Mouse (Mus musculus) stomach, embryonic 16.5 days (tissue): ENCODE measurements around the gene Fry. TPM values are rescaled to one million over a fixed set of nuclear protein-coding genes. Genes with fewer than 3 reads are reported as not detected.

Source experiments
- ATAC-seq: fragments of 200-750 bp; cut with Nextera tagmentation; 2 replicates; pipeline ENCODE4 v1.8.0; 2017; ENCODE audit warnings: moderate number of reproducible peaks, moderate TSS enrichment; ENCODE audit not compliant: insufficient read depth, low FRiP score
- H3K27ac ChIP-seq: fragments of 300-500 bp; sonication (generic); 2 replicates; pipeline ENCODE4 v1.5.1; 2014; ENCODE audit warnings: low read length
- H3K27me3 ChIP-seq: fragments of 300-500 bp; sonication (generic); 2 replicates; pipeline ENCODE4 v1.6.1; 2014; ENCODE audit warnings: low read length, control low read depth, mixed read lengths; ENCODE audit not compliant: control insufficient read depth, insufficient read depth
- H3K36me3 ChIP-seq: fragments of 300-500 bp; sonication (generic); 2 replicates; pipeline ENCODE4 v1.6.1; 2014; ENCODE audit warnings: low read length; ENCODE audit not compliant: control insufficient read depth, insufficient read depth
- H3K4me1 ChIP-seq: fragments of 300-500 bp; sonication (generic); 2 replicates; pipeline ENCODE4 v1.6.1; 2014; ENCODE audit warnings: low read length, control low read depth, mixed read lengths; ENCODE audit not compliant: control insufficient read depth, insufficient read depth
- H3K4me2 ChIP-seq: fragments of 300-500 bp; sonication (generic); 2 replicates; pipeline ENCODE4 v1.6.1; 2014; ENCODE audit warnings: low read depth, low read length, mixed read lengths
- H3K4me3 ChIP-seq: fragments of 300-500 bp; sonication (generic); replicated peaks from 2 replicates; pipeline ENCODE4 v1.5.1; 2014; ENCODE audit warnings: mild to moderate bottlenecking, low read length
- H3K9ac ChIP-seq: fragments of 300-500 bp; sonication (generic); 2 replicates; pipeline ENCODE4 v1.6.1; 2014; ENCODE audit warnings: low read length
- H3K9me3 ChIP-seq: fragments of 300-500 bp; sonication (generic); replicated peaks from 2 replicates; pipeline ENCODE4 v1.6.1; 2016; ENCODE audit warnings: low read length, control low read depth; ENCODE audit not compliant: control insufficient read depth
- WGBS: fragments of 180-500 bp; shearing (Covaris S2); extraction: QIAGEN DNeasy Blood & Tissue Kit; methylation state at CpG from one replicate; pipeline ENCODE4 v1.1.7; 2014; 5-methylcytosine and 5-hydroxymethylcytosine counted together
- polyA plus RNA-seq: library from polyadenylated mRNA; unstranded; fragments of >200 nt; fragmentation: Nextera tagmentation; extraction: Ambion mirVana; gene quantifications from 2 replicates; pipeline ENCODE4 v1.2.1, GENCODE M21; 2015

Gene Fry
- polyA plus RNA-seq, 1 experiment from 2014 or later = 10.8 TPM

DNA sequence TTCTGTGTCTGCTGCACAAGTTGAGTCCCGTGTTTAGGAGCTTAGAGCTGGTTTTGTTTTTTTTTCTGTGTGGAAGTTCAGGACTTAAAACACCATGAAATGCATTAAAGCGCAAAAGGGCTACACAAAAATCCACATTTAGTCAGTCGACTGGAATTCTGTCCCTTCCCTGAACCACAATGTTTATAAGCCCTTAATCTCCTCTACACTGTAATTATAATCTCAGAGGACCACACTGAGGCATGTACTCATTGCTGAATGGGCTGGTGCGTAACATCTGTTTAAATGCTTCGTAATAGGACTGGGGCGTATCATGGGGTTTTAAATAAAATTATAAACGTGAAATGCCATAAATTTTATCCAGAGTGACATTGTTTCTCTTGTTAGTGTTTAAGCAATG, 89.6 kb downstream of the Fry start:
- peak overlapping the region; percentile 7; the same call in 1 of the 2 replicates for H3K27ac ChIP-seq
- H3K9me3 ChIP-seq = peaks cover 4% of the 10 kb centered on the region; the same call in 1 of the 2 replicates
- H3K4me1 ChIP-seq = peaks cover 7% of the 10 kb centered on the region
- no peaks in the 10 kb centered on the region for H3K27me3 ChIP-seq
- peak overlapping the region; percentile 26 for H3K4me3 ChIP-seq
- peak overlapping the region; percentile 46 for H3K4me2 ChIP-seq
- H3K36me3 ChIP-seq = no peaks in the 10 kb centered on the region
- WGBS = 31% methylated on average over 7 of the region's 7 CpGs
- ATAC-seq = no peak
- peak overlapping the region; percentile 6; the same call in 1 of the 2 replicates for H3K9ac ChIP-seq

DNA sequence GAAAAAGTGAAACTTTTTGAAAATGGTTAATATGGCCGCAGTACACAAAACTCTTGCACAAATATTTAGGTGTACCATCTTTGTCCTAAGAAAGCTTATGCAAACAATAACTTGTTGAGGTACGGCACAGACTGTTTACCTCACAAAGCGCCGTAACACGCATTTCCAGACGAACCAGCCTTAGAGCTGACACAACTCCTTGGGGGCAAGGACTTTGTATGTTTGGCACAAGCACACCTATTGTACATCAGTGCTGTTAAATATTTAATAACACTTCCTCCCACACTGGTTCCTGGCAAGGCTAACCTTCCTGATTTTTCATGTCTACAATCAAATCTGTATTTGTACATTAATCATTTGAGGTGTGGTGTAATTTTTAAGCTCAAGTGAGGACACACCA, 95.6 kb downstream of the Fry start:
- Histone ChIP-seq H3K9ac (no peak overlapping the region), H3K4me2 (peak overlapping the region; percentile 26), H3K4me3 (no peak overlapping the region), H3K4me1 (peaks cover 15% of the 10 kb centered on the region), H3K9me3 (no peaks in the 10 kb centered on the region), H3K36me3 (no peaks in the 10 kb centered on the region), H3K27ac (peak overlapping the region; percentile 67; the same call in 1 of the 2 replicates), H3K27me3 (no peaks in the 10 kb centered on the region)
- 54% methylated on average over 6 of the region's 6 CpGs for WGBS
- 0 out of 2 replicates have a peak, but pooled peaks have one; percentile 44 for ATAC-seq

DNA sequence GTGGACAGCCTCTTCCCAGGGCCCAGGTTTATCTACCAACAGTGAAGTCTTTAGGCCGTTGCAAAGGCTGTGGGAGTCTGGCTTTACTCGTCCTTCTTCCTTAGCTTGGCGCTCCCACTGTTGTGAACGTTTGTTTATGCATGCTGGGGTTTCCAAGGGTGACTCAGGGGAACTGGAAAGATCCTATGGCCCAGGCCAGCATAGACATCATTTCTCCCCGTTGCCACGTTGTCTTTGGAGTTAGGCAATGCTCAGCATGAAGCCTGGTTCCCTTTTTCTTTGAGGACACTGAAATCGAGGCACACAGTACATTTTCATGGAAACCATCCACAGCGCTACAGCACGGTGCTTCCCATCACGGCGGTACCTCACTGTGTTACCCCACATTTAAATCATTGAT, 97.6 kb downstream of the Fry start:
- no peak overlapping the region for H3K4me3 ChIP-seq
- no peaks in the 10 kb centered on the region for H3K9me3 ChIP-seq
- H3K4me1 ChIP-seq = peaks cover 15% of the 10 kb centered on the region
- H3K4me2 ChIP-seq = no peak overlapping the region
- no peak overlapping the region for H3K9ac ChIP-seq
- H3K36me3 ChIP-seq = no peaks in the 10 kb centered on the region
- H3K27ac ChIP-seq = no peak overlapping the region; the same call in 1 of the 2 replicates
- WGBS = 61% methylated on average over 11 of the region's 11 CpGs
- ATAC-seq = no peak
- H3K27me3 ChIP-seq = no peaks in the 10 kb centered on the region

DNA sequence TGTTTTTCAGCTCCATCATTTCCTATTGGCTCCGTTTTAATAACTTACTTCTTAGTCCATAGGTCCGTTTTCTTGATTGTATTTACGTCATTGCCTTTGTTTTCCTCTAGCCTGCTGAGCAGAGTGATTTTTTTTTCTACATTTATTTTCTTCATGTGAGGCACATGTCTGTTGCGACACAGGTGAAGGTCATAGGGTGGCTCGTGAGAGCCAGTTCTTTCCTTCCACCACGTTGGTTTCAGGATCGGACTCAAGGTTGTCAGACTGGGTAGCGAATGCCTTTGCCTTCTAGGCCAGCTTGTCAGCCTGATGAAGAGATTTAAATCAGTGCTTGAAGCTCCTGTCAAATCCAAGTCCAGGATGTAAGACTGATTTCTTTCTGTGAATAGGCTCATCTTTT, 101.0 kb downstream of the Fry start:
- ATAC-seq = no peak
- Histone ChIP-seq H3K4me1 (peaks cover 8% of the 10 kb centered on the region; the same call in 1 of the 2 replicates), H3K9ac (no peak overlapping the region), H3K27ac (no peak overlapping the region), H3K27me3 (no peaks in the 10 kb centered on the region), H3K9me3 (no peaks in the 10 kb centered on the region), H3K4me3 (no peak overlapping the region), H3K36me3 (no peaks in the 10 kb centered on the region), H3K4me2 (no peak overlapping the region)
- WGBS = 82% methylated on average over 8 of the region's 8 CpGs

DNA sequence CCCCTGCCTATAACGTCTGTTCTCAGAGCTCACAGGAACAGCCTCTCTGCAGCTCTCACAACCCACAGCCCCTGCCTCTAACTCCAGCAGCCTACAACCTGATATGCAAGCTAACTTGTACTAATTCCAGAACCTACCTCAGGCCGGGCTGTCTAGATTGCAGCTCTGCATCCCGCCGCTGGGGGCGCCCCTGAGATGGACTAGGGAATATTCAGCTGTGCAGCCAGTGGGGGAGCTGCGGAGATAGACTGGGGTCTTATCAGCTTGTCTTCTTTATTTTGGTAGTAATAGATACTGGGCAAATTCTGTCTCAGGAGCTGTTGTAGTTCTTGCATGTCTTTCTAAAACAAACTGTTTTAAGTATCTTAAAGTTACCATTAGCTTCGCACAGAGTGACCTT, 101.9 kb downstream of the Fry start:
- no peaks in the 10 kb centered on the region for H3K27me3 ChIP-seq
- WGBS = 43% methylated on average over 7 of the region's 7 CpGs
- no peaks in the 10 kb centered on the region for H3K36me3 ChIP-seq
- H3K4me1 ChIP-seq = peaks cover 5% of the 10 kb centered on the region; the same call in 1 of the 2 replicates
- no peak for ATAC-seq
- H3K4me3 ChIP-seq = no peak overlapping the region
- H3K4me2 ChIP-seq = no peak overlapping the region
- H3K9ac ChIP-seq = no peak overlapping the region
- no peaks in the 10 kb centered on the region for H3K9me3 ChIP-seq
- no peak overlapping the region for H3K27ac ChIP-seq

DNA sequence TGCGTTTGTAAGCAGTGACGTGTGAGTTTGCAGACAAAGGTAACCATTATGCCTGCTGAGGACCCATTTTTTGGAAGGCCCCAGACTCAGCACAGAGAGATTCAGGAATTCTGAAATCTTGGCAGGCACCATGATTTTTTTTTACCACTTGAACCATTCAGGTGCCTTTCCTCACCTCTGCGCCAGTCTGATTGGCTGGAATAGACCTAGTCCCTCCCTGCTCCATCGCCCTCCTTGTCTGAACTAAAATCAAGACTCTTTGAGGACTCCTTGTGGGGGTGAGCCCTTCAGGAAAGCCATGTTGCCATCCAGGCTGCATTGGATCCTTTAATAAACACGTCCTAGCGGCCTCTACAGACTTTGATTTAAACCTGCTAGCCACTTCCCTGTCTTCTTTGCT, 103.4 kb downstream of the Fry start:
- H3K9me3 ChIP-seq = no peaks in the 10 kb centered on the region
- H3K4me3 ChIP-seq = no peak overlapping the region
- ATAC-seq = no peak
- no peaks in the 10 kb centered on the region for H3K27me3 ChIP-seq
- no peaks in the 10 kb centered on the region for H3K4me1 ChIP-seq
- H3K36me3 ChIP-seq = no peaks in the 10 kb centered on the region
- H3K9ac ChIP-seq = no peak overlapping the region
- no peak overlapping the region for H3K27ac ChIP-seq
- WGBS = 81% methylated on average over 6 of the region's 6 CpGs
- H3K4me2 ChIP-seq = no peak overlapping the region

DNA sequence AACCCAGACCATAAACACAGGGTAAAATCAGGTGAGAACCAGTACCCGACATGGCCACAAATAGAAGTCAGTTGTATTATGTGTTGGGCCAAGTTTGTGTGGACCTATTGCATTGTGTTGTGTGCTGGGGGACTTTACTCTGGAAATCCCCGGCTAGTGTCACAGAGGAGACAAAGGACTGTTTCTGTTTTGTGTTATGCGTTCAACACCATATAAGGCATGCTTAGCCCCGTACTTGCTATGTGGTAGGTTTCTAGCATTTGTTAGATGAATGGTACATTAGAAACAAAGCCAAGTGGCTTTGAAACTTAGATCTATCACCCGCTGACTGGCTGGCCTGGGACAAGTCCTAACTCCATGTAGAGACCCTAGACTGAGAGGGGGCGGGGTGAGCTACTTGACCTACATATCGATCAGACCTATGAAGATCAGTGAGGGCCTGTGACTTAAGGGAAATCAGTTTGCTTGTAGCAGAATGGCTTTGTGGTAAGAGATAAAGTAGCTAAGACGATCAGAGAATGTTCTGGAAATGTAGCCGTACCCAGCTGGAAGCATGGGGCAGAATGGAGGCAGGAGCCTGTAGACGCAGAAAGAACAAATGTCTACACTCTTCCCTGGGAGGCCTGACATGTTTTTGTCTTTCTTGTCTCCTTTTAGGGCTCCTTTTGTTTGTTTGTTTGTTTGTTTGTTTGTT, 105.2 kb downstream of the Fry start:
- 84% methylated on average over 10 of the region's 10 CpGs for WGBS
- no peak for ATAC-seq
- H3K9ac ChIP-seq = no peak overlapping the region

DNA sequence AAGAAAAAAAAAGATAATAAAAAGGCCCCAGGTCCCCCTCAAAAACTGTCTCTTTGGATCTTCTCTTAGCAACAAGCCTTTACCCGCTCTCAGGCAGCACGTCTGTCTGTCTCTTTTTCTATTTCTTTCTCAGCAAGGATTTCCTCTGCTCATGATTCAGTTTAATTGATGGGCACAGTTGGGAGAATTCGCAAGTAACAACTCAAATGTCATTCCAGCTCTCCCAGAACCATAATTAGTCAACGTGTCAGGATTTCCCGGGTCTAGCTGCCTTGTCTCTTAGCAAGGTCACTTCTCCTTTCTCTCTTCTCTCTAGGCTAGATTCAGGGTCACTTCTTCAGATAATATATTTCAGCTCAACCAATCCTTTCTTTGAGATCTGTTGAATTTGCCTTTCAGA, 110.6 kb downstream of the Fry start:
- WGBS = 61% methylated on average over 5 of the region's 5 CpGs
- Histone ChIP-seq H3K4me1 (peaks cover 4% of the 10 kb centered on the region; the same call in 1 of the 2 replicates), H3K27me3 (no peaks in the 10 kb centered on the region), H3K4me2 (no peak overlapping the region), H3K9me3 (0 out of 2 replicates have a peak, but pooled peaks cover 3% of the 10 kb centered on the region), H3K9ac (no peak overlapping the region), H3K36me3 (no peaks in the 10 kb centered on the region), H3K4me3 (no peak overlapping the region), H3K27ac (no peak overlapping the region)
- ATAC-seq = no peak

More for the DNA sequence above, 105.2 kb downstream of the Fry start:
- H3K4me3 ChIP-seq = no peak overlapping the region
- no peak overlapping the region for H3K27ac ChIP-seq
- H3K9me3 ChIP-seq = no peaks in the 10 kb centered on the region
- H3K27me3 ChIP-seq = no peaks in the 10 kb centered on the region
- H3K4me1 ChIP-seq = no peaks in the 10 kb centered on the region
- H3K36me3 ChIP-seq = no peaks in the 10 kb centered on the region
- no peak overlapping the region for H3K4me2 ChIP-seq

DNA sequence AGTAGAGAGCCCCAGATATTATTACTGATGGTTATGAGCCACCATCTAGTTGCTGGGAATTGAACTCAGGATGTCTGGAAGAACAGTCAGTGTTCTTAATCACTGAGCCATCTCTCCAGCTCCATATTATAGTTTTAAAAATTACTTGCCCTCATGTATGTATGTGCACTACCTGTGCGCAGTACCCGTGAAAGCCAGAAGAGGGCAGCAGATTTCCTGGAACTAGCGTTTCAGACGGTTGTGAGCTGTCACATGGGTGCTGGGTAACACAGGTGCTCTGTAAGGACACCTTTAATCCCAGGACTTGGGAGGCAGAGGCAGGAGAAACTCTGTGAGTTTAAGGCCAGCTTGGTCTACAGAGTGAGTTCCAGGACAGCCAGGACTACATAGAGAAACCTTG, 111.3 kb downstream of the Fry start:
- no peak overlapping the region for H3K27ac ChIP-seq
- no peaks in the 10 kb centered on the region for H3K27me3 ChIP-seq
- no peak for ATAC-seq
- H3K4me2 ChIP-seq = no peak overlapping the region
- H3K9ac ChIP-seq = no peak overlapping the region
- 93% methylated on average over 4 of the region's 4 CpGs for WGBS
- H3K36me3 ChIP-seq = no peaks in the 10 kb centered on the region
- 0 out of 2 replicates have a peak, but pooled peaks cover 3% of the 10 kb centered on the region for H3K9me3 ChIP-seq
- H3K4me3 ChIP-seq = no peak overlapping the region
- H3K4me1 ChIP-seq = peaks cover 4% of the 10 kb centered on the region; the same call in 1 of the 2 replicates
